Mouse (Mus musculus) left cerebral cortex, adult 2 months (tissue): ENCODE results near the gene Sox1. TPM values are rescaled to one million over a fixed set of nuclear protein-coding genes. Genes with fewer than 3 reads are reported as not detected.

ENCODE experiments used
- DNase-seq, 2 experiments: peaks; one replicate each; pipeline ENCODE4 v3.0.0; 2021 to 2022; ENCODE audit warnings: low spot score in 2 of 2, mixed read lengths in 1 of 2; ENCODE audit errors: extremely low spot score in 1 of 2
- H3K27ac ChIP-seq: fragments of 200-600 bp; 2 replicates; pipeline ENCODE4 v1.8.1; 2022
- H3K4me3 ChIP-seq: fragments of 200-600 bp; 2 replicates; pipeline ENCODE4 v1.8.1; 2022
- CTCF ChIP-seq: fragments of 200-600 bp; IDR thresholded peaks from 2 replicates; pipeline ENCODE4 v1.8.1; 2022; ENCODE audit warnings: antibody characterized with exemption, mild to moderate bottlenecking, moderate library complexity
- intact Hi-C: fragments of 180-260 bp; cut with DNase I; formaldehyde crosslinking; loops from one replicate; pipeline ENCODE4 v1.15.1; 2025
- long read RNA-seq, 2 experiments: library from polyadenylated mRNA; stranded (forward); transcript quantifications; one replicate each; pipeline ENCODE4 v2.0.0; 2021; ENCODE audit warnings: borderline mapping rate in 2 of 2
- total RNA-seq, 2 experiments: library from RNA; stranded (reverse); gene quantifications; 2 replicates each; pipeline ENCODE4 v1.2.3; 2021

The Sox1 gene
- 10 to 100 TPM in 1 of 2 experiments, 1 to 10 TPM in 1; 9.5 to 11.6 TPM for total RNA-seq
- long read RNA-seq, experiment 1, full-length matches to known transcripts: 3 of 3 reads
- long read RNA-seq, experiment 1, partial matches to known transcripts: 0 of 3 reads
- long read RNA-seq, experiment 1, other reads (novel, unspliced or antisense): 0 of 3 reads
- long read RNA-seq, experiment 2, full-length matches to known transcripts: 9 of 9 reads
- long read RNA-seq, experiment 2, partial matches to known transcripts: 0 of 9 reads
- long read RNA-seq, experiment 2, other reads (novel, unspliced or antisense): 0 of 9 reads

GRCm38 (mm10) chr8:12395071-12396031 is at the start of gene Sox1:
Gene Sox1, plus strand, starts transcription at chr8:12395295.
- peak within 1 kb of the TSS; percentile 63; the same call in 1 of the 2 replicates for H3K27ac ChIP-seq
- peak; percentile 59 to 82 for DNase-seq
- peak within 1 kb of the TSS; percentile 39 for H3K4me3 ChIP-seq
- TF ChIP-seq CTCF: no peak
- intact Hi-C loops: no loop called here

- Histone ChIP-seq H3K27ac (no peak overlapping the region), H3K4me3 (no peak overlapping the region)
- no peak for TF ChIP-seq CTCF
- intact Hi-C loops: no loop called here
- DNase-seq: no peak
These were observed 49.2 kb upstream of the Sox1 start for GRCm38 (mm10) chr8:12345881-12346280.

- intact Hi-C loops: no loop called here
- no peak overlapping the region for H3K27ac ChIP-seq
- no peak for TF ChIP-seq CTCF
- no peak overlapping the region for H3K4me3 ChIP-seq
- DNase-seq: no peak
These were observed 48.2 kb upstream of the Sox1 start for GRCm38 (mm10) chr8:12346870-12347269.

DNA sequence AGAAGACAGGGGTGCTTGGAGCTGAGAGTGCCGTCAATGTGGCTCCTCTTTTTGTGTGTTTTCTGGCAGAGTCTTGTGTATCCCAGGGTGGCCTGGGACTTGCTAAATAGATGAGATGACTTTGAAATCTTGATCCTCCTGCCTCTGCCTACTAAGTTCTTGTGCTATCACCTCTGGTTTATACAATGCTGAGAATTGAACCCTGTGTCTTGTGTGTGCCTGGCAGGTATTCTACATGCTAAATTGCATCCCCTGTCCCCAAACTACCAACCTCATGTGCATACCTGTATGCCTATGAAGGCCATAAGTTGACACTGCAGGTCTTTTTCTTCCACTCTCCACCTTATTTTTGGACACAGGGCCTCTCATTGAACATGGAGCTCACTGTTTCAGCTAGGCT is 46.8 kb upstream of the Sox1 start:
- DNase-seq: no peak
- intact Hi-C loops: no loop called here

DNA sequence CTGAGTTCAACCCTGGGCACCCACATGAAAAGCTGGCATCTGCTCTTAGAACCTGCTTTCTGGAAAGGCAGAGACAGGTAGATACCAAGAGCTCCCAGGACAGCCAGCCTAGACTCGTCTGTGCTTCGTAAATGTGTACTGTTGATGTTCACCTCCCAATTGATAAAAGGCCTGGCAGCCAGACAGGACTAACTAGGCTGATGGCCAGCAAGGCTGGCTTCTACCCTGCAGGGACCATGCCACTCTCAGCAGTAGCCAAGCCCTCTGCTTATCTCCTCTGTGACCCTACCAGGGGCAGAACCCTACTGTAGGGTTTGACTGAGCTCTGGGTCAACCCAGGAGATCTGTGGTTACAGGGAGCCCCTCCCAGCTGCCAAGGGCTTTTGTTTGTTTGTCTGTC is 45.5 kb upstream of the Sox1 start:
- intact Hi-C loops: no loop called here
- H3K4me3 ChIP-seq: no peak overlapping the region
- no peak for DNase-seq
- no peak for TF ChIP-seq CTCF
- H3K27ac ChIP-seq: no peak overlapping the region

More for the DNA sequence above, 46.8 kb upstream of the Sox1 start:
- no peak for TF ChIP-seq CTCF
- H3K27ac ChIP-seq: no peak overlapping the region
- H3K4me3 ChIP-seq: no peak overlapping the region

GRCm38 (mm10) chr8:12351121-12351520 is 44.0 kb upstream of the Sox1 start:
- H3K27ac ChIP-seq: no peak overlapping the region
- no peak for TF ChIP-seq CTCF
- no peak for DNase-seq
- H3K4me3 ChIP-seq: no peak overlapping the region
- intact Hi-C loops: no loop called here

DNA sequence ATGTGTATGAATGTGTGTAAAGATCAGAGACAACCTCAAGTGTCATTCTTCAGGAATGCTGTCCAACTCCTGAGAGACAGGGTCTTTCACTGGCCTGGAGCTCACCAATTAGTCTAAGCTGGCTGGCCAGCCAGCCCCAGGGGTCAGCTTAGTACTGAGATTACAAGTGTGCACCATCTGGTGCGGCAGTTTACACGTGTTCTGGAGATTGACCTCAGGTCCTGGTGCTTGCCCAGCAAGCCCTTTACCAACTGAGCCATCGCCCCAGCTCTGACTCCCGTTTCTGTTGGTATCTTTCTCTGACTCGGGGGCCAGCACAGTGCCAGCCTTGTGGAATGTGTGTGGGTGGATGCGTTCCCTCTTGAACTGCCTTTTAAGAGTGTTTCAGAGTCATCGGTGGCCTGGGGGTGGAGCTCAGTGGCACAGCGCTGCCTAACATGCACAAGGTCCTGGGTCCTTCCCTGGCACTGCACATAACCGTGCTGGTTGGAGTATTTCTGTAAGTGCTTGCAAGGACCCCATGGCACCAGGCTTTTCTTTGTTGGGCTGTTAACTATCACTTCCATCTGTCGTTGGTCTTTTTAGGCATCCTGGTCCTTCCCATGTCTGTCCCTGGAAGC is 40.6 kb upstream of the Sox1 start:
- no peak for TF ChIP-seq CTCF
- intact Hi-C loops: no loop called here
- H3K27ac ChIP-seq: no peak overlapping the region
- no peak overlapping the region for H3K4me3 ChIP-seq
- no peak for DNase-seq

GRCm38 (mm10) chr8:12368161-12368560 is 26.9 kb upstream of the Sox1 start:
- intact Hi-C loops: no loop called here
- Histone ChIP-seq H3K4me3 (no peak overlapping the region), H3K27ac (no peak overlapping the region)
- TF ChIP-seq CTCF: no peak
- DNase-seq: no peak

GRCm38 (mm10) chr8:12368856-12369255 is 26.2 kb upstream of the Sox1 start:
- intact Hi-C loops: no loop called here
- no peak for TF ChIP-seq CTCF
- H3K4me3 ChIP-seq: no peak overlapping the region
- no peak overlapping the region for H3K27ac ChIP-seq
- no peak for DNase-seq

DNA sequence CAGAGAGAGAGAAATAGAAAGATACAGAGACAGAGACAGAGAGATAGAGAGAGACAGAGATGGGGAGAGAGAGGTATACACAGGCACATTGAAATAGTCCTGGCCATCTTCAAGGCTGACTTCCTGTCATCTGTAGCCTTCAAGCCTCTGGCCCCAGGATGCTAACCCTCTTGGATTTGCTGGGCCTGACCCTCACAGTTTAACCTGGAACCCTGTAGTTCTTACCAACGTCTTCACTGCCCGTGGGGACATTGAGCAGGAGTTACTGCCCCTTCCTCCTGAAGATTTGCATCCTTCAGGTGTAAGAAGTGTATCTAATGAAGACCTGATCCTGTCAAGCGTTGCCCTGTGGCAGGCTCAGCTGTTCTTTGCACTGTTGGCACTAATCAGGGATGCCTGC is 14.0 kb upstream of the Sox1 start:
- intact Hi-C loops: no loop called here
- TF ChIP-seq CTCF: no peak
- Histone ChIP-seq H3K4me3 (no peak overlapping the region), H3K27ac (no peak overlapping the region)
- no peak for DNase-seq

DNA sequence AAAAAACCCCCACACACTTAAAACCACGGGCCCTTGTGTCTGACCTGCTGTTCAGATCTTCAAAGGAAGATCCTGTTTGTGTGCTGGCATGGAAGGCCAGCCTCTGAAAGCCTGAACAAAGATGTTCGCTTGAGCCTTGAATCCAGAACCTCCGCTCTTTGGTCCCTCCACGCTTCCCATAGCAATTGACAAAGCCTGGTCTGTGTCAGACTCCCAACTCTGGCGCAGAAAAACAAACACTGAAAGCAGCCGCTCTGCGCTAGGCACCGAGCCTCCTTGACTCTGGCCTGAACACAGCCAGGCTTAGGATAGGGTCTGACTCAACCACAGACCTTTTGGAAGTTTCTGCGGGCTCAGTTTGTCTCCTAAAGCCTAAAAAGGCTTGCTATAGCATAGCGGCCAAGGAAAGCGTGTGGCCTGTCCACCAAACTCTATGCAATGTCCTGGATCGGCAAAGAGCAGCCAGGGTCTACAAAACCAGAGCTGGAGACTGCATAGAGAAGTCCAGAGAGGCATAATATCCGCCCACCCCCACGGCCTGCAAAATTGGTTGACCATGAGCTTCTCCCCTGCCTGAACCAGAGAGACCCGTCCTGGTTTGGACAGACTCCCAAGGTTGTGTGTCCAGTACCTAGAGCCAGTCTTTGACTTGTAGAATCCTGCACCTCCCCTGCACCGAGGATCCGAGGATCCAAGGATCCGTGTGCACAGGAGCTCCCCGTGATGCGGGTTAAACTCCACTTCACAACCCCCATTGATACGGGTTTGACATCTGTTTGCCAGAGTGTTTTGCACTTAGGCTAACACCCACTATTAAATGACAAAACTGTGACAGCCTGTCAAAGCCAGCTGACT is 12.2 kb upstream of the Sox1 start:
- no peak for DNase-seq
- no peak for TF ChIP-seq CTCF
- intact Hi-C loops: no loop called here
- Histone ChIP-seq H3K4me3 (no peak overlapping the region), H3K27ac (no peak overlapping the region)
